Mouse (Mus musculus): Measurements from ENCODE around the gene Itga7. TPM values are rescaled to one million over a fixed set of nuclear protein-coding genes. Genes with fewer than 3 reads are reported as not detected.

The Itga7 gene
- total and polyA plus RNA-seq, 3 experiments = 0.04 to 0.14 TPM; not detected in 1

GRCm38 (mm10) chr10:128895437-128895836 is 38.2 kb upstream of the Itga7 start:
- Histone ChIP-seq H3K27me3 (ENCODE audit: control insufficient read depth in 1 of 2, insufficient read depth in 2 of 2, low read length in 2 of 2) (no peaks in the 10 kb centered on the region), H3K4me3 (ENCODE audit: control insufficient read depth in 1 of 2, insufficient read depth in 1 of 2, low read depth in 2 of 2, low read length in 2 of 2) (peak overlapping the region; percentile 41 to 57), H3K36me3 (ENCODE audit: control insufficient read depth in 1 of 2, insufficient read depth in 2 of 2, low read length in 2 of 2) (peaks cover 0 to 4% of the 10 kb centered on the region in 2 experiments; a peak in 2 of 4 replicates), H3K9ac (ENCODE audit: control insufficient read depth, low read depth, low read length, poor library complexity, severe bottlenecking) (peak overlapping the region; percentile 20), H3K27ac (ENCODE audit: control insufficient read depth, low read depth, low read length) (no peak overlapping the region), H3K79me2 (ENCODE audit: control insufficient read depth, insufficient read depth, low read length, poor library complexity) (peaks cover under 1% of the 10 kb centered on the region; the same call in 1 of the 2 replicates), H3K9me3 (replicated peaks; ENCODE audit: insufficient read depth, low read length) (no peaks in the 10 kb centered on the region), H3K4me1 (ENCODE audit: control insufficient read depth in 1 of 2, insufficient read depth in 2 of 2, low read length in 2 of 2) (peaks cover 0 to 9% of the 10 kb centered on the region in 2 experiments; a peak in 2 of 4 replicates)
- TF ChIP-seq GATA1 (IDR thresholded peaks at IDR 0.05; ENCODE audit: low read depth, low read length) (peak; percentile 59), SIN3A (IDR thresholded peaks at IDR 0.05; ENCODE audit: low read length) (peak; percentile 78), ZNF384 (IDR thresholded peaks at IDR 0.05; ENCODE audit: low read depth, low read length) (peak; percentile 52; the same call in 1 of the 2 replicates), E2F4 (IDR thresholded peaks at IDR 0.05; ENCODE audit: borderline replicate concordance, low read depth, low read length) (no peak), ELF1 (IDR thresholded peaks at IDR 0.05; ENCODE audit: low read depth, low read length) (0 out of 2 replicates have a peak, but pooled peaks have one; percentile 26), JUND (IDR thresholded peaks at IDR 0.05; ENCODE audit: low read depth, low read length) (0 out of 2 replicates have a peak, but pooled peaks have one; percentile 35), CTCF (IDR thresholded peaks at IDR 0.05 in 2 of 3, conservative IDR thresholded peaks at IDR 0.05 in 1 of 3; ENCODE audit: control insufficient read depth in 1 of 3, insufficient read depth in 1 of 3, low read depth in 2 of 3, low read length in 3 of 3, poor library complexity in 1 of 3, severe bottlenecking in 1 of 3) (peak; percentile 38 to 94 (median 78); a peak in 5 of 6 replicates), ZC3H11A (IDR thresholded peaks at IDR 0.05; ENCODE audit: low read depth, low read length) (peak; percentile 90), RAD21 (IDR thresholded peaks at IDR 0.05; ENCODE audit: low read depth, low read length) (peak; percentile 98), SMC3 (IDR thresholded peaks at IDR 0.05; ENCODE audit: low read depth, low read length) (peak; percentile 90), POLR2AphosphoS2 (IDR thresholded peaks at IDR 0.05; ENCODE audit: low read length) (no peak)
- DNase-seq (ENCODE audit: low read depth, low spot score) = peak; percentile 93

GRCm38 (mm10) chr10:128895952-128896693 is 37.5 kb upstream of the Itga7 start:
- DNase-seq (ENCODE audit: low read depth, low spot score) = no peak
- peak overlapping the region; percentile 12 for H3K9ac ChIP-seq (ENCODE audit: control insufficient read depth, low read depth, low read length, poor library complexity, severe bottlenecking)
- peaks cover 4 to 13% of the 10 kb centered on the region in 2 experiments for H3K4me1 ChIP-seq (ENCODE audit: control insufficient read depth in 1 of 2, insufficient read depth in 2 of 2, low read length in 2 of 2)
- no peaks in the 10 kb centered on the region; the same call in 1 of the 2 replicates for H3K79me2 ChIP-seq (ENCODE audit: control insufficient read depth, insufficient read depth, low read length, poor library complexity)
- H3K27ac ChIP-seq (ENCODE audit: control insufficient read depth, low read depth, low read length) = no peak overlapping the region
- H3K36me3 ChIP-seq (ENCODE audit: control insufficient read depth in 1 of 2, insufficient read depth in 2 of 2, low read length in 2 of 2) = 0 out of 4 replicates have a peak, but pooled peaks cover 0 to 3% of the 10 kb centered on the region in 2 experiments
- TF ChIP-seq UBTF (IDR thresholded peaks at IDR 0.05; ENCODE audit: borderline replicate concordance, insufficient read depth, low read depth, low read length) = no peak
- TF ChIP-seq NRF1 (IDR thresholded peaks at IDR 0.05; ENCODE audit: insufficient read depth, low read depth, low read length, poor library complexity, severe bottlenecking) = no peak
- TF ChIP-seq CTCF (IDR thresholded peaks at IDR 0.05 in 2 of 3, conservative IDR thresholded peaks at IDR 0.05 in 1 of 3; ENCODE audit: control insufficient read depth in 1 of 3, insufficient read depth in 1 of 3, low read depth in 2 of 3, low read length in 3 of 3, poor library complexity in 1 of 3, severe bottlenecking in 1 of 3) = no peak
- TF ChIP-seq MAZ (IDR thresholded peaks at IDR 0.05; ENCODE audit: low read depth, low read length) = no peak
- no peak for TF ChIP-seq CHD1 (IDR thresholded peaks at IDR 0.05; ENCODE audit: low read depth, low read length)
- no peak for TF ChIP-seq JUND (IDR thresholded peaks at IDR 0.05; ENCODE audit: low read depth, low read length)
- no peak for TF ChIP-seq TBP (IDR thresholded peaks at IDR 0.05; ENCODE audit: low read depth, low read length)
- TF ChIP-seq SIN3A (IDR thresholded peaks at IDR 0.05; ENCODE audit: low read length) = no peak
- no peak for TF ChIP-seq USF2 (IDR thresholded peaks at IDR 0.05; ENCODE audit: borderline replicate concordance in 1 of 2, insufficient read depth in 1 of 2, low read depth in 1 of 2, low read length in 2 of 2)
- TF ChIP-seq MYB (IDR thresholded peaks at IDR 0.05; ENCODE audit: low read depth, low read length) = no peak
- no peak for TF ChIP-seq GATA1 (IDR thresholded peaks at IDR 0.05; ENCODE audit: low read depth, low read length)
- no peak for TF ChIP-seq EP300 (IDR thresholded peaks at IDR 0.05; ENCODE audit: low read depth in 1 of 2, low read length in 2 of 2)
- TF ChIP-seq ZNF384 (IDR thresholded peaks at IDR 0.05; ENCODE audit: low read depth, low read length) = no peak
- TF ChIP-seq CHD2 (IDR thresholded peaks at IDR 0.05; ENCODE audit: low read length) = no peak
- TF ChIP-seq RAD21 (IDR thresholded peaks at IDR 0.05; ENCODE audit: low read depth, low read length) = no peak
- no peaks in the 10 kb centered on the region for H3K27me3 ChIP-seq (ENCODE audit: control insufficient read depth in 1 of 2, insufficient read depth in 2 of 2, low read length in 2 of 2)
- no peaks in the 10 kb centered on the region for H3K9me3 ChIP-seq (replicated peaks; ENCODE audit: insufficient read depth, low read length)
- peak overlapping the region; percentile 41 to 57 for H3K4me3 ChIP-seq (ENCODE audit: control insufficient read depth in 1 of 2, insufficient read depth in 1 of 2, low read depth in 2 of 2, low read length in 2 of 2)
